Mouse (Mus musculus): ENCODE results near the gene Serpina3a.

DNA sequence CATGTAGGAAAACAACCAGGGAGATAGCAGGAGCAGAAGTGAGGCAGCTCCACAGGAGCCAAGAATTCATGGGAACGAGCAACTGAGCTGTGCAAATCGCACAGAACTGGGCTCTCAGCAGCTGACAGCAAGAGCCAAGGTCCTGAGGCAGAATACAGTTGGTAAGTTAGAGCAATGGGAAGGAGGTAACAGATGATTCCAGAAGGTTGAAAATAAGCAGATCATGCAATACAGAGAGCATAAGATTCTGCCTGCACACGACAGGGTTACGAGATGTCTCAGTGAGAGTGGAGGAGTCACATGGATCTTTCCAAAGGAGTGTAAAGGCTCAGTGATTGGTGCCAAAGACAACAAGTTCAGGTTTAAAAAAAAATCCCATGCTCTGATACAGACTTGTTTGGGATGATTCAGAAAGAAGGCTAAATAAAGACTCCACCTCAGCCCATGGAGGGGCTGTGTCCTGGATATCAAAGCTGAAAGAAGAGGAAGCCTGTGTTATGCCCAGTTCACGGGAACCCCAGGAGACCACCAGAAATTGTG, 12.6 kb downstream of the Serpina3a start:
- TF ChIP-seq EP300 (IDR thresholded peaks at IDR 0.05; ENCODE audit: low read depth) (no peak), CTCF (IDR thresholded peaks at IDR 0.05; ENCODE audit: low read depth) (no peak)
